Mouse (Mus musculus) lung, postnatal 0 days (tissue): ENCODE results near the gene Haao.

ENCODE experiments used
- CTCF ChIP-seq: IDR thresholded peaks from 2 replicates; pipeline ENCODE4 v1.5.1; 2016; ENCODE audit warnings: antibody characterized with exemption, mild to moderate bottlenecking
- EP300 ChIP-seq: IDR thresholded peaks from 2 replicates; pipeline ENCODE4 v1.6.1; 2016; ENCODE audit warnings: antibody characterized with exemption, mild to moderate bottlenecking, control low read depth

DNA sequence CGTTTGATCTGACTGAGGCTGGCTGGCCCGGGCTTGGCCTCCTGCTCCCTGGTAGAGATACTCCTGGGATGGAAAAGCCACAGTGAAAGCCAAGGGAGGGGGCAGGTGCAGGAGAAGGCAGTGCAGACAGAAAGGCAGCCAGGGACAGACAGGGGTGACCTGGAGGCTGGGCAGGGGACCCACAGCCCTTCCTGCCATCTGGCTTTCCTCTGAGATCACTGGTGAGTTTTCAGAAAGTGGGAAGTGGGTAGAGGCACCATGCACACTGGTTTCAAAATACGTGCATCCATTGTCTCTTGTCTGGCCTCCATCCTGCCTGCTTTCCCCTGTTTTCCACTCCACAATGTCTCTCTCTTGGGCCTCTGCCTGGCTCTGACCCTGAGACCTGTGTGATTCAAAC, 18.4 kb downstream of the Haao start:
- TF ChIP-seq CTCF: no peak
- TF ChIP-seq EP300: no peak
